ENCODE assay signal across 8 mouse cellular contexts in the genomic region with DNA sequence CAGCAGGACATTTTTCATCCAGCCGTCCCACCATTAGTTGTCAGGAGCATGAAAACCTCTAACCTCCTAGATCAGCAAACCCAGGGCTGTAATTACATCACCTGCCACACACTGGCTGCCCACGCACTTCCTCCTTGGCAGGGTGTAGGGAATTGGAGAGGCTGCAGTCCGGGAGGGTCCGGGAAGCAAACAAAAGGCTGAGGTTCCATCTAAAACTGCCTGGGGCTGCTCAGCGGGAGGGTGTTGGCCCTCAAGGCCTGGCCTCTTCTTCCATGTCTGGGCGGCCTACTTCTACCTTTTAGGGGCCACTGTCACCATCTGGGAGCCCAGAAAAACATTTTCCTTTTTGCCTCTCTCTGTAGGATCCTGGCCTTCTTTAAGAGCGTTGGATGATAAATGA. TPM values are rescaled to one million over a fixed set of nuclear protein-coding genes. Genes with fewer than 3 reads are reported as not detected.
A peak's percentile ranks its signal among the peaks of the same experiment; 100 is the strongest.
DNase-seq lines count a peak whose midpoint lies in the region; ATAC-seq and TF ChIP-seq lines count a peak whose summit lies in the region.

No protein-coding gene starts in this region.

- WGBS in hindbrain, embryonic 13.5 days = 12% methylated on average over 7 of the region's 7 CpGs
- 30% methylated on average over 7 of the region's 7 CpGs for WGBS in liver, postnatal 0 days (ENCODE audit: insufficient replicate concordance)

- intact Hi-C loops in gastrocnemius, postnatal 36 days (cut with DNase I) = no loop called here

- peak; percentile 20 for DNase-seq in urinary bladder, postnatal 14 days (ENCODE audit: low spot score)
- no peak for DNase-seq in urinary bladder, adult 2 months (ENCODE audit: low spot score)
- DNase-seq in embryo, embryonic 9.5 days (ENCODE audit: extremely low spot score) = peak; percentile 25
- DNase-seq in liver, postnatal 0 days = peak; percentile 46
- peak; percentile 57 for DNase-seq in testis, postnatal 14 days (ENCODE audit: low spot score)
- no peak for DNase-seq in gastrocnemius, postnatal 36 days

- 0 out of 2 replicates have a peak, but pooled peaks have one; percentile 5 for TF ChIP-seq EP300 in liver, postnatal 0 days (IDR thresholded peaks at IDR 0.05; ENCODE audit: low read depth)

- H3K36me3 ChIP-seq in hindbrain, embryonic 13.5 days = no peaks in the 10 kb centered on the region
- H3K36me3 ChIP-seq in liver, postnatal 0 days (replicated peaks; ENCODE audit: insufficient read depth, low read length) = no peaks in the 10 kb centered on the region

- no peaks in the 10 kb centered on the region for H3K9me3 ChIP-seq in hindbrain, embryonic 13.5 days
- no peaks in the 10 kb centered on the region for H3K9me3 ChIP-seq in liver, postnatal 0 days (ENCODE audit: low read length)

- 0 out of 2 replicates have a peak overlapping the region, but pooled peaks have one; percentile 99 for H3K9ac ChIP-seq in hindbrain, embryonic 13.5 days
- H3K9ac ChIP-seq in liver, postnatal 0 days (replicated peaks) = peak overlapping the region; percentile 94; the same call in 1 of the 2 replicates

- no peak overlapping the region for H3K4me3 ChIP-seq in hindbrain, embryonic 13.5 days
- H3K4me3 ChIP-seq in liver, postnatal 0 days (ENCODE audit: low read depth, low read length) = peak overlapping the region; percentile 94

- H3K4me2 ChIP-seq in hindbrain, embryonic 13.5 days = peak overlapping the region; percentile 62
- peak overlapping the region; percentile 96 for H3K4me2 ChIP-seq in liver, postnatal 0 days (ENCODE audit: low read depth, low read length)

- no peaks in the 10 kb centered on the region for H3K27me3 ChIP-seq in hindbrain, embryonic 13.5 days
- H3K27me3 ChIP-seq in liver, postnatal 0 days (ENCODE audit: insufficient read depth, low read length) = no peaks in the 10 kb centered on the region

- ATAC-seq in hindbrain, embryonic 13.5 days (ENCODE audit: low FRiP score) = no peak
- ATAC-seq in liver, postnatal 0 days = no peak
- no peak for ATAC-seq in megakaryocyte progenitor cell, adult 5-6 weeks (replicated peaks; ENCODE audit: poor library complexity)

- no peak for TF ChIP-seq CTCF in liver, postnatal 0 days (IDR thresholded peaks at IDR 0.05; ENCODE audit: low read depth)

- H3K4me1 ChIP-seq in hindbrain, embryonic 13.5 days (replicated peaks) = peaks cover 37% of the 10 kb centered on the region
- H3K4me1 ChIP-seq in liver, postnatal 0 days (ENCODE audit: insufficient read depth) = peaks cover 40% of the 10 kb centered on the region

- no peak overlapping the region for H3K27ac ChIP-seq in hindbrain, embryonic 13.5 days
- H3K27ac ChIP-seq in liver, postnatal 0 days (ENCODE audit: low read depth) = peak overlapping the region; percentile 99

RNA-seq across cellular contexts. Expression of a gene that starts 1.1 kb away (rescaled TPM):
- 2.2 and 5.6 TPM in 2 replicates for polyA plus RNA-seq in urinary bladder, adult 2 months (2012; rRNA removed)
- polyA plus RNA-seq in hindbrain, embryonic 13.5 days (2015; fragmentation: Nextera tagmentation; extraction: Ambion mirVana) = 32.1 and 32.8 TPM in 2 replicates
- 11.6 TPM in 2 replicates for polyA plus RNA-seq in liver, postnatal 0 days (2015; fragmentation: Nextera tagmentation; extraction: Ambion mirVana)
- 1 to 10 TPM; 3.0 to 4.4 TPM for total RNA-seq in gastrocnemius, postnatal 36 days (2021)
- 40.7 and 44.9 TPM in 2 replicates for total RNA-seq in megakaryocyte progenitor cell, adult 5-6 weeks (2015)
- 14.2 and 15.6 TPM in 2 replicates for total RNA-seq in megakaryocyte progenitor cell, adult 5-6 weeks (2017)

Comparison
In these comparisons a context has a peak if more than half of its experiments do, and no peak if none do; other contexts are left out.
1. DNase-seq: peak in urinary bladder, postnatal 14 days (single experiment), embryo, embryonic 9.5 days (single experiment), liver, postnatal 0 days (single experiment) and testis, postnatal 14 days (single experiment); none in urinary bladder, adult 2 months (single experiment) and gastrocnemius, postnatal 36 days (0 of 2).